Mouse (Mus musculus): Measurements from ENCODE around the gene Dnajb13.

Dnajb13 gene

DNA sequence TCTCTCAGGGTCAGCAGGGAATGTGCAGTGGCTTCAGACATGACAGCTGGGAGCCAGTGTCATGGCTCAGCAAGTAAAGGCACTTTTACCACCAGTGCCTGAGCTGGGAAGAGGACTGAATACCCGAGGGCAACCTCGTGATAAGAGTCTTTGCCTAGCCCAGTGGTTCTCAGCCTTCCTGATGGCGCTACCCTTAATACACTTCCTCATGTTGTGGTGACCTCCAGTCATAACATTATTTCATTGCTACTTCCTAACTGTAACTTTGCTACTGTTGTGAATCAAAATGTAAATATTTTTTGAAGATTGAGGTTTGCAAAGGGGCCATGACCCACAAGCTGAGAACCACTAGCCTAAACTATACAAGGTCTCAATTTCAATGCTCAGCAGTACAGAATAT, 6.1 kb downstream of the Dnajb13 start:
- no peak for DNase-seq (ENCODE audit: low read depth)

DNA sequence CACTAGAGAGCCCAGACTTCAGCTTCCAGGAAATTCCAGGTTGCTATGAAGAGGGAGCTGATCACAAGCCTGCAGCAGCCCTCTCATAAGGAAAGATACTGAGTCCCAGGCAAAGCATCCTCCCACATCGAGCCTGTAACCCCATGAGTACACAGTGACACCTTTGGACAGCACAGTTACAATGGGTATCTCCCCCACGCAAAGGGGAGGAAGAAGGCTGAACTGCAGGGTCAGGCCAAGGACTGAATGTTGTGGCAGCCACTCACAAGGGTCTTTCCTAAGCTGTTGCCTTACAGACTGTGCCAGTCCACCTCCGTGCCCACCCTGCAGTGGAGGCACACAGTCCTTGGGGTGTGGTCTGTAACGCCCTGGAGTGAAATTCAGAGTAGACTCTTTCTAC, 8.3 kb downstream of the Dnajb13 start:
- DNase-seq (ENCODE audit: low read depth): no peak

DNA sequence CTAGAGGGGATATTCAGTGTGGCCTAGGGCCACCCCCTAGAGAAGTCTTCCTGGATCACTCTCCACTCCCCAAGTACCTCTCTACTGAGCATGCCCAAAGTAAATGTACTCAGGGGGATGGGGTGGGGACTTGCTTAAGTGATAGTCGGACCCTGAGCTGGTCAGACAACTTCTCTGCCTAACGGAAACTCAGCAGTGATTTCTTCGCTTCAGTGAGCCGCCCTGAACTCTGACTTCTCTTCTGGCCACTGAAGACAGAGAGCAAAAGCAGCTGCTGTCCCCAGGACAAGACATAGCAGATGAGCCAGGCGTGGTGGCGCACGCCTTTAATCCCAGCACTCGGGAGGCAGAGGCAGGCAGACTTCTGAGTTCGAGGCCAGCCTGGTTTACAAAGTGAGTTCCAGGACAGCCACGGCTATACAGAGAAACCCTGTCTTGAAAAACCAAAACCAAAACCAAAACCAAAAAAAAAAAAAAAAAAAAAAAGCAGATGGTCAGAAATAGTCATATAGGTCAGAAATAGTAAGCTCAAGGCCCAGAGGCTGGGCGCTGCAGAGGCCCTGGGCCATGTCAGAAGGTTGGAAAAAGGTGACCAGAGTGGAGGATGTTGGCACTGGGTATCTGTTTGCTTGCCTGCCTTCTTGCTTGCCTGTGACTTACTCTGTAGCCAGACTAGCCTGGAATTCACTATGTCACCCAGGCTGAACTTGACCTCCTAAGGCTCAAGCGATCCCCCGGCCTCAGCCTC, 9.8 kb downstream of the Dnajb13 start:
- DNase-seq (ENCODE audit: low read depth): no peak

DNA sequence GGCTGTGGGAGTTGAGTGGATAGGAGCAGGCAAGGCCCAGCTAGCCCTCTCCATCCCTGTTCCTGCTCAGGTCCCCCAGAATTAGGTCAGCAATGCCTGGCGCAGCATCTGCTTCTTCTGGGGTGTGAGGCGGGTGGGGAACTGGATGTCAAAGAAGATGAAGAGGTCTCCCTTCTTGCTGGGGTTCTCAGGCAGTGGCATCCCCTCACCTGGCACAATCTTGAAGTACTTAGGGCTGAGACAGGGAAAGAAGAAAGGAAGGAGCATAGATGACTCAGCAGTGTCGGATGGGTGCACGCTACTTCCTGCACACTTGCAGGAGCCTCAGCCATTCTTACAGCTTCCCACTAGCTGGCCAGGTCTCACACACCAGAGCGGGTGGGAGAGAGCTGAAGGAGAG, 11.7 kb downstream of the Dnajb13 start:
- DNase-seq (ENCODE audit: low read depth): no peak

DNA sequence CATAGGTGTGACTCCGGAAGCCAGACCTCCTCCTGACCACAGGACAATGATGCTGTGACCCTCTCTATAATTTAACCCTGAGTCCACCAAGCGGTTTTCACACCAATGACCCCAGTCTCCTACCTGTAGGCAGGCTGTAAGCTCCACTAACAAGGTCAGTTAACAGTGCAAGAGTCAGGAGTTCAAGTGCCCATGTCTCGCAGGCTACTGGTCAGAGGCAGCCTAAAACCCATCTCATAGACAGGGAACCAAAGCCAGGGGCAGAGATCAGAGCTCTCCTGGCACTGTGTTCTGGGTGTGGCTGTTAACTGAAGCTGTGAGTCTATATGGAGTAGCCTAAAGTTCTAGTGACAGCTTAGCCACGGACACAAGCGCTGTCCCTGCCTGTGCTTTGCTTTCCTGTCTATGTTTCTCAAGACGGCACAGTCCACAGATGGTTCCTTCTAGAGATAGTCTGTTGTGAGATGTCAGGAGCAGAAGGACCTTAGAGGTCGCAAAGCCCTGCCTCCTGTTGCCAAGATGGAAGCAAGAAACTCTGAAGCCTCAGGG, 12.3 kb downstream of the Dnajb13 start:
- DNase-seq (ENCODE audit: low read depth): no peak

DNA sequence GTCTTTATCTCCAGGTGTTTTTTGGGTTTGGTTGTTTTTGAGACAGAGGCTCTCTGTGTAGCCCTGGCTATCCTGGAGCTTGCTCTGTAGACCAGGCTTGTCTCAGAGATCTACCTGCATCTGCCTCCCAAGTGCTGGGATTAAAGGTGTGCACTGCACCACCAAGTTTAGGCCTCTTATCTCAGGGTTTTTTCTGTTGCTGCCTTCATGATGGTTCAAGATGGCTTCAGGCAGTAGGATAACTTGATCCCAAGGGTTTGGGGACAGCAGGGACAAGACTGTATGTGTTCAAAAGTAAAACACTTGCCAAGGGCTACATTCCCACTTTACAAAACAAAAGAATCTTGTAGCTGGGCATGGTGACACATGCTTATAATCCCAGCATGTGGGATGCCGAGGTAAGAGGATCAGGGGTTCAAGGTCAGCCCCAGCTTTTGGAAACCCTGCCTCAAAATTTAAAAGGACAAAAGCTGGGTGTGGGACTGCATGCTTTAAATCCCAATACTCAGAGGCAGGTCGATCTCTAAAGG, 12.9 kb downstream of the Dnajb13 start:
- DNase-seq (ENCODE audit: low read depth): no peak

DNA sequence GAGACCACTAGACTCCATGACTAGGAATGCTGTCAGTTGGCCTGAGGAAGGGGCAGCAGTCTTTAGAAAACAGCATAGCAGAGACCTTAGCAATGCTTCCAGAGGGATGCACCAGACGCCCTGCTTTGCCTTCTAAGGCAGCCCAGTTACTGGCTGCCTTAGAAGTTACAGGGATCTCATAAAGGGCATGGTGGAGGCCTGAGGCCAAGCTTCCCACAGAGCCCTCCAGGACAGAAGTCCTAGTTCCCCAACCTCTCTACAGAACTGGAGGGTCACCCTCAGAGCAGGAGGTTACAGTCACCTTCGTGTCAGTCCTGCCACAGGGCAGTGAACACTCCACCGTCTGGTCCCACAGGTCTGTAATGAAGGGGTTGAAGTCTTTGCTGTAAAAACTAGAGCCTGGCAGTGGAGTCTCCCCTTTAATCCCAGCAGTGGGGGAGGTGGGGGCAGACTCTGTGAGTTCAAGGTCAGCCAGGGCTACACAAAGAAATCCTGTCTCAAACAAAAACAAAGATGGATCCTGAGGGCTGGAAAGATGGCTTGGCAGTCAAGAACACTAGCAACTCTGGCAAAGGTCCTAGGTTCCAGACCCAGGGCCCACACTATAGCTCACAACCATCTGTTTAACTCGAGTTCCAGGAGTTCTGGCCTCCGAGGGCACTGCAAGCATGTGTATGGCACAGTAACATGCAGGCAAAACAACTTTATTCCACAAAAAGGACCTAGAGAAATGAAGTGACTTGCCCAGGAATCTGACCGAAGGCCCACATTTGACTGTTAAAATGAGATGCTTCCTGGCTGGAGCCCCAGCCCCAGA, 13.5 kb downstream of the Dnajb13 start:
- no peak for DNase-seq (ENCODE audit: low read depth)

DNA sequence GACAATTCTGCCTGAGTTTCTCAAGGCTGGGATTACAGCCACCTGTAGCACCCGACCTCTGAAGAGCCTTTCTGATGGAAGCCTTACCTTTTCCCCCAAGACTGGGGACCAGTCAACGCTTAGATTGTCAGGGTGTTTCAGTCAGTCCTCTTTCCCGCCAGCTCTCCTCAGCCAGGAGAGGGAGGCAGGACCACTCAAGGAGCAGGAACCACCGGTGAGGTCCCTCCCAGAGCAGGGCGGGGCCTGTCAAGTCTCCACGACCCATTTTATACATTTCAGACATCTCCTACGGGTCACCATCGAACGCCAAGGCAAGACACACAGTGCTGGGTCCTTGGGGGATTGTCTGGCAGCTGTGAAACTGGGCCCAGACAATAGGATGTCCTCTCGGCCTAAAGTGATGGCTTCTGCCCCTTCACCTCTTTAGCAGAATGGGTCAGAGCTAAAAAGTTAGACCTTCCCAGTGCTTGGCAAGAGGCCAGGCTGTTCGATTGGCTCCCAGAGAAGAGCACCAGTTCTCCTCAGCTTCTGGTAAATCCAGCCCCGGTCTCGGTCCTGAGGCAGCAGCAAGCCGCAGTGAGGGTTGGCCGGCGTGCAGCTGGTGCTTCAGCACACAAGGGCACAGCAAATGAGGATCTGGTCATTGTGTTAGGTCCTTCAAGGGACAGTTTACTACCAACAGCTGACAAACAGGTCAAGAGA, 14.3 kb downstream of the Dnajb13 start:
- DNase-seq (ENCODE audit: low read depth): no peak

DNA sequence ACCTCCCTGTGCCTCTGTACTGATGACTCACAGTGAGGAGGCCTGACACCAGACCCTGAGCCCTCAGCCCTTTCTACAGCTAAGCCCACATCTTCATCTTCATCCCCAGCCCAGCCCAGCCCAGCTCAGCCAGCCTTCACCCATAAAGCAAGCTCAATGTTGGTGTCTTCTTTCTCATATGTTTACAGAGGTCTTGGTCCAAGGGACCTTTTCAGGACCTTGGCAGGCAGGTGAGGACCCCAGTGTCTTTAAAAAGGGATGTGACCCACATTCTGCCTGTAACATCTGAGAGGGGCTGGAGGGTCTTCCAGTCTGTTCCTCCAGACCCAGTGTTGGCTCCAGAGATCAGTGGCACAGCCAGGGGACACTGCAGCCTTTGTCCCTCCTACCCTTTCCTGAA, 15.3 kb downstream of the Dnajb13 start:
- DNase-seq (ENCODE audit: low read depth): no peak

DNA sequence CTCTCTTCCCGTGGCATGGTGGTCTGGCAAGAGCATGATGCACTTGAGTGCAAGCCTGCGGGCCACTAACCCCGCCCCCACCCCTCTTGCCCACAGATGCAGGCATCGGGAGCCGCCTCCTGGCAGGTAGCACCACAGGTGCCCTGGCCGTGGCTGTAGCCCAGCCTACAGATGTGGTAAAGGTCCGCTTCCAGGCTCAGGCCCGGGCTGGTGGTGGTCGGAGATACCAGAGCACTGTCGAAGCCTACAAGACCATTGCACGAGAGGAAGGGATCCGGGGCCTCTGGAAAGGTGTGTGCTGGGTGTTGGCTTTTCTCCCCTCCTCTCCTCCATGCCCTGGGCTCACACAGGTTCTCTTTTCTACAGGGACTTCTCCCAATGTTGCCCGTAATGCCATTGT, 16.8 kb downstream of the Dnajb13 start:
- DNase-seq (ENCODE audit: low read depth): no peak

DNA sequence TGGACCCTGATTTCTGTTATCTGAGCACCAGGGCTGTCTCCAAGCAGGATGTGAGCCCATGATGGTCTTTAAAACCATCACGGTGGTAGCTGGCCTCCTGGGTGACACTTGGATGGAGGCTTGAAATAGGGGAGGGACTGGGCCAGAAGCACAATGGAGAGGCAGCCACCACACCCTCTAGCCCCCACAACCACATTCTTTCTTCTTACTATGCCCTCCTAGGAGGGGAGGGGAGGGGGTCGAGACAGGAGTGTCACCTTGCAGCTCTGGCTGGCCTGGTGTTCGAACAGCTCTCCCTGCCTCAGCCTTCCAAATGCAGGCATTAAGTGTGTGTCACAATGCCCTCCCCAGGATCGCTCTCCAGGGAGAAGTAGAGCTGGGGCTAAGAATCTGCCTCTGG, 17.4 kb downstream of the Dnajb13 start:
- DNase-seq (ENCODE audit: low read depth): no peak

DNA sequence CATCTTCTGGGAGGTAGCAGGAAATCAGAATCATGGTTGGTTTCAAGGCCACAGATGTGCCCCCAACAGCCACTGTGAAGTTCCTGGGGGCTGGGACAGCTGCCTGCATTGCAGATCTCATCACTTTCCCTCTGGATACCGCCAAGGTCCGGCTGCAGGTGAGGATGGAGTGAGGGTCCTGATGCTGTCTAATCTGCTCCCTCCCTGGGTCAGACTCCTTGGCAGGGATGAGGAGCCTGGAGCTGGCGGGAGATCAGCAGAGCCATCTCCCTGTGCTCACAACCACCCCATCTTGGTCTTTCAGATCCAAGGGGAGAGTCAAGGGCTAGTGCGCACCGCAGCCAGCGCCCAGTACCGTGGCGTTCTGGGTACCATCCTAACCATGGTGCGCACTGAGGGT, 18.0 kb downstream of the Dnajb13 start:
- DNase-seq (ENCODE audit: low read depth): no peak

DNA sequence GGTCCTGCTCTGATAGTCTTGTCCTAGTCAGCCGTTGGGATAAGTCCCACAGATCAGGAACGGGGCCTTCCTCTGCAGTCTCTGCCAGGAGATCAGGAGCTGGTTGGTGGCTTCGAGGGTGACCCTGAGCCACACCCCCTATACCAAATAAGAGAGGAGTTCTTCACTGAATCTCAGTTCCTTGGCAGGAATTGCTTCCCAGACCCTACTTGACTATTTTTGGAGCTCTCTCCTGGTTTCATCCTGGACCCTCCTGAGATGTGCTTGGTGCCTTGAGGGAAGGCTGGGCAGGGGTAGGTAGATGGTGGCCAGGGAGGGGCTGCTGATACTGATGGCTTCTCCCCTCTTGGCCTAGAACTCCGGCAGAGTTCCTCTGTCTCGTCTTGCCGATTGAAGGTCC, 18.4 kb downstream of the Dnajb13 start:
- no peak for DNase-seq (ENCODE audit: low read depth)

DNA sequence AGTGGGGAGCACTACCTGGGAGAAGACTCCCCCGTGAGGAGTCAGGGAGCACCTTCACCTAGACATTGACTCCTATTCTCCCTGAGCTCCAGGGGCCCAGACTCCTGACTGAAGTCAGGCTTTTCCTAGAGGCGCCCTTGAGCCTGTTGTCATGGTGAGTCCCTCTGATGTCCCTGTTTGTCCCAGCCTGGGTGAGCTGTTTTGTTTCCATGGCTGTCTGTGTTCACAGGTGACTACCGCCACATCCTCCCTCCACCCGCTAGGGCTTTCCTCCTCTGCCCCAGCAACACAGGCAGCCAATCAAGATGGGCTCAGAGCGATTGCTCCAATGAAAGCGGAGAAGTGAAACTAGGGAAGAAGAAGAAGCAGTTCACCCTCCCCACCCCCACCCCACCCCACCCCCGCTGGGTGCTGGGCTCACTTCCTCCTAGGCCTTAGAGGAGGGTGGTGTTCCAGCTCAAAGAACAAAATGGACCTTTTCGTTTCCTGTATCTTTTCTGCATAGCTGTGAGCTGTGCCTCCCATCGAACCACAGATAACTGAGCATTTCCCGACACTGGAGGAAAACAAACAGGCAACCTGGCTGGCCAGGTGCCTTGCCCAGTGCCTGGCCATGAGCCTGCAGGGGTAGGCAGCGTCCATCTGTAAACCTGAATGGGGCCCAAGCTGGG, 19.0 kb downstream of the Dnajb13 start:
- peak; percentile 71 for DNase-seq (ENCODE audit: low read depth)

DNA sequence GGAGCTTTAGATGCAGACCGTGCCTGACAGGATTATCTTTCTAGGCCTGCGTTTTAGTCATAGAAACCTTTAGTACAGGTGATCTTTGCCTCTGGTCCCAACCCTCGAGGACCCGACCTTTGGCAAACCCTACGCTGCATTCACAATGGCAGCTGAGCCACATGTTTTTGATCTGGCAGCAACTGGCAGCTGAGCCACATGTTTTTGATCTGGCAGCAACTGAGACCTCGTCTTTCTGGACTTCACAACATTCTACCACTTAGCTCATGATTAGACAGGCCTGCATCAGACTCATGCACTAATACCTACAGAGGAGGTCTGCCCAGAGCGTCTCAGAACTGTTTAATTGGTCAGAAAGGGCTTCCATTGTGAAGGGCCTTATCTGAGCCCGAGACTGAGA, 19.7 kb downstream of the Dnajb13 start:
- DNase-seq (ENCODE audit: low read depth): no peak

DNA sequence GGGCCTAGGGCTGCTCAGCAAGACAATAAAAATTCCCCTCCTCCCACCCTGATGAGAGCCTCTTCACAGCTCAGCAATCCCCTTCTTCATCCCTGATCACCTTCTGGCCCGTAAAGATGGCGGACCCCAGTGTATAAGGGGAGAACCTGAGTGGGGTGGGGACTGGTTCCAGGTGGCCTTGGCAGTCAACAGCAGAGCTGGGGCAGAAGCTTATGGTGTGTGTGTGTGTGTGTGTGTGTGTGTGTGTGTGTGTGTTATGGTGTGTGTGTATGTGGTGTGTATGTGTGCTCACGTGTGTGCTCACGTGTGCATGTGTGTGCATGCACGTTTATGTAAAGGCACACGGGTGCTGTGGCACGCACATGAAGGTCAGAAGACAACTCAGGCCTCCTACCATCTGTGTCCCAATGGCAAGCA, 20.3 kb downstream of the Dnajb13 start:
- DNase-seq (ENCODE audit: low read depth): no peak

DNA sequence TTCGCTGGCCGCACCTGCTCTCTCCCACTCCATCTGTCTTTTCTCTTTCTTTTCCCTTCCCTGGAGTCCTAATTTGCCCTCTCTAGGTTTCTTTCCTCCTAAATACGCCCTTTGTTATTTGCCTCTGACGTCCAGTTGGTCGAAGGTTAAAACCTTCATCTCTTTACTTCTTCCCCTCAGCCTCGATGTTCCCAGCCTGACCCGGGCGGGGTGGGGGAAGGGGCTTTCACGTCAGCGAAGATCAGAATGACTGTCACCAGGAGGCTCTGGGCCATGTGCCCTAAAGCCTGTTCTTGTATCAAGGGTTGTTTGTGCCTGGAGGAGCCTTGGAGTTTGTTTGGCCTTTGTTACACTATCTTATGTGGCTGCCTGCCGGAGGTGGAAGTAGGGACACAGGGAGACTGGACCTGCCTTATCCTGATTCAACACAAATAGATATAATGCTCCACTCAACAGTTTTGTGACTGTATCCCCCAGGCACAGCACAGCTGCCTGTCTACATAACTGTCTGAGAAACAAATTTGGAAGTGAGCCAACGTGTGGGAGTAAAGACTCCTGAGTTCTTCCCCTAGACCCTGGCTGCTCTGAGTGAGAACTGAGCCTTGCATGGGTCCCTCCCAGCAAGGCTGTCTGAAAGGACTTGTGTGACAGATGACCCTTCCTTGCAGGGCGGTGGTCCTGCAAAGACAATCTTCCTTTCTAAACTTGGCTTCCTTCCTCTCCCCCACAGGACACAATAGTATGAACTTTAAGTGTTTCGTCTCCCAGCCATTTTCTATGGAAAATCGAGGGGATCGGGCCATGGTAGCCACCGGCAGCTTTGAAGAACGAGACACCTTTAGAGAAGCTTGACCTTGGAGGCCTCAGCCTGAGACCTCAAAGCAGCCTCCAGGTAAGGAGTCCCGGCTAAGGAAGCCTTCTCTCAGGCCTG, 21.0 kb downstream of the Dnajb13 start:
- no peak for DNase-seq (ENCODE audit: low read depth)

DNA sequence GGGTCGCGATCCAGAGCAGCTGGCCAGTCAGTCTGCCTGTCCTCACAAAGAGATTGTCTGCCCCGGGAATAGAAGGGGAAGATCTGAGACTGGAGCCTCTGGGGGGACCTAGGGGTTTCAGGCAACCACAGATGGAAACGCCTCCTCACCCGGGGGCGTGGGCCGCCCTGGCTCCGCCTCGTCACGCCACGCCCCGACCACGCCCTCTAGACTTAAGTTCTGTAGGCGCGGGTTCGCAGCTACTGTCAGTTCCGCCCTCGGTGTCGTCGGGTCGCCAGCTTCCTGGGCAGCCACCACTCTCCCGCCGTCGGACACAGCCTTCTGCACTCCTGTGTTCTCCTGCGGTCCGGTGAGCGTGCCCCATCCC, 21.7 kb downstream of the Dnajb13 start, which contains the start of gene Ucp2:
TSS of gene Ucp2 (plus strand) at position 221 of the 367 bp plus-strand sequence.
- peak; percentile 90 for DNase-seq (ENCODE audit: low read depth)

DNA sequence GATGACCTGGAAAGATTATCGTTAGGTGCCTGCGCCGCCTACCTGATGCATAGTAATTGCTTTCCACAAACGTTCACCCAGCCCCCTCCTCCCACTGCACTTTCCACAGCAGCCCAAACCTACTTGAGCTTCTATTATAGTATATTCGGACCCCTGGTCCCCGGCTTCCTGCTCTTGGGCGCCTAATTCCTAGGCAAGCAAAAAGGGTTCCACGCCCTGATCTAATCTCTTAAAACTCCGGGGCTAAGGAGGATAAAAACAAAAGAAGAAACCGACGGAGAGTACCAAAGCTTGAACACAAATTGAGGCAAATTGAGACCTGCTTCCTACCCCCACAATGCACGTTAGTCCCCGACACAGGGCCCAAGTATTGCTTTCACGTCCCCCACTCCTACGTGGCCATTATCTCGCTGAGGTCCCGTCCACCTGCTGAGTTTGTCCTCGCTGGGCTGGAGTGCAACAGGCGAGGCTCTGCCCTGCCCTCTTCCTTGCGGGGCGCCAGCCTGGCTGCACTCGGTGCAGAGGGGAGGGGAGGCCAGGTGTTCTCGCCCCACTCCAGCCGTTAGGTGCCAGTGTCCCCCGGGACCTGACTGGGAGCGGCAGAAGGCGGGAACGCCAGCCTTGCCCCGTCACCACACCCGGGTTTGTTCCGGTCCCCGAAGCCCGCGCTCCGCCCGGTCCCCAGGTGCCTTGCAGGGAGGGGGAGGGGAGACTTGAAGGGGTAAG, 22.2 kb downstream of the Dnajb13 start:
- no peak for DNase-seq (ENCODE audit: low read depth)

DNA sequence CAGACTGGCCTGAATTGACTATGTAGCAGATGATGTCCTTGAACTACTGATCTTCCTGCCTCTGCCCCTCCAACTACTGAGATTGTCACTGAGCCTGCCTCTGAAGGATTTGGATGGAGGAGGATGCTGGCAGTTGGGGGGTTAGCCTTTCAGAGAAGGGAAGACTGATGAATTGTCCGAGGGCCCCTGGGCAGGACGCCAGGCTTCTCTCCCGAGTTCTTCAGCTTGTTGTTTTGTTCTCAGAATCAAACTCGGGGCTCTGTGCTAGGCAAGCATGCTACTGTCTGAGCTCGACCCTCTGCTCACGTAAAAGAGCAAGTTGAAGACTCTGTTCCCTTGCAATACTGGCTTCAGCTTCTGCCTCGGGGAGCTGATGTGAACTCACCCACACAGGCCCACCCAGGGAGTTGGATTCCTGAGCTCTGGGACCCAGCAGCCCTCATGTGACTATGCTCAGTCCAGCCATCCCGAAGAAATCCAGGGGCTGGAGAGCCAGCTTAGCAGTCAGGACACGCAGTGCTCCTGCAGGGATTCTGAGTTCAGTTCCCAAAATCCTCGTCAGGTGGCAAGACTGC, 26.2 kb downstream of the Dnajb13 start:
- DNase-seq (ENCODE audit: low read depth): no peak

Measured in c-Kit-positive CD71-positive TER-119-negative erythroid progenitor cells, embryonic 14.5 days (primary cell).